Mouse (Mus musculus) liver, embryonic 14.5 days (tissue): ENCODE data around the gene Letmd1.

Source experiments
- CTCF ChIP-seq: IDR thresholded peaks from 2 replicates; pipeline ENCODE4 v1.5.1; 2016; ENCODE audit warnings: antibody characterized with exemption, low read depth, control low read depth
- EP300 ChIP-seq: IDR thresholded peaks from 2 replicates; pipeline ENCODE4 v1.6.1; 2016; ENCODE audit warnings: antibody characterized with exemption, low read depth

DNA sequence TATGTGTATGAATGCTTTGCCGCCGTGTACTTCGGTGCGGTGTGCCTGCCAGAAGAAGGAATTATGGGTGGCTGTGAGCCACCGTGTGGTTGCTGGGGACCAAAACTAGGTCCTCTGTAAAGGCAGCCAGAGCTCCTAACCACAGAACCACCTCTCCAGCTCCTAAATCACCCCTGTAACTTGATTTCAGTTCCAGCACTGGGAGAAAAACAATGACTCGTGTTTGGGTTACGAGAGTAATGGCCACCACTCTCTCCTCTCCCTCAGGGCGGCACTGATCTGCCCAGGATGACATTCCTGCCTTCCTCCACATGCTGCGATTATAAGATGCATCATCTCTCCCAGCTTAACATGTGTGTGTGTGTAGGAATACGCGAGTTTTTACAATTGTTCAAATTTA is 41.2 kb downstream of the Letmd1 start:
- TF ChIP-seq EP300 (no peak), CTCF (no peak)
